8 mouse cellular contexts compared by ENCODE assay signal in genomic region chr8:70816679-70817078, GRCm38 (mm10). TPM values are rescaled to one million over a fixed set of nuclear protein-coding genes. Genes with fewer than 3 reads are reported as not detected.
DNase-seq lines count a peak whose midpoint lies in the region; ATAC-seq lines count a peak whose summit lies in the region.

No protein-coding gene starts in this region.

- no peak overlapping the region for H3K9ac ChIP-seq in forebrain, embryonic 16.5 days (replicated peaks; ENCODE audit: low read depth, low read length)
- no peak overlapping the region; the same call in 1 of the 2 replicates for H3K9ac ChIP-seq in kidney, embryonic 16.5 days (replicated peaks; ENCODE audit: low read length)

- H3K27me3 ChIP-seq in forebrain, embryonic 16.5 days (replicated peaks; ENCODE audit: control insufficient read depth, insufficient read depth, low read length), result peaks cover 21% of the 10 kb centered on the region
- H3K27me3 ChIP-seq in kidney, embryonic 16.5 days (ENCODE audit: insufficient read depth, low read length), result peaks cover 13% of the 10 kb centered on the region; the same call in 1 of the 2 replicates

- peaks cover 2% of the 10 kb centered on the region; the same call in 1 of the 2 replicates for H3K4me1 ChIP-seq in forebrain, embryonic 16.5 days (replicated peaks; ENCODE audit: control insufficient read depth, insufficient read depth, low read length)
- peaks cover 10% of the 10 kb centered on the region for H3K4me1 ChIP-seq in kidney, embryonic 16.5 days (ENCODE audit: insufficient read depth, low read length)

- ATAC-seq in forebrain, embryonic 16.5 days, result no peak
- ATAC-seq in kidney, embryonic 16.5 days (ENCODE audit: low FRiP score, low TSS enrichment), result peak; percentile 23; the same call in 1 of the 2 replicates

- 0 out of 2 replicates have a peak overlapping the region, but pooled peaks have one; percentile 9 for H3K4me3 ChIP-seq in forebrain, embryonic 16.5 days (replicated peaks; ENCODE audit: low read length)
- peak overlapping the region; percentile 32 for H3K4me3 ChIP-seq in kidney, embryonic 16.5 days (ENCODE audit: low read length)

- peak; percentile 72 for DNase-seq in B cell, adult 2 months
- DNase-seq in ES-CJ7 (ENCODE audit: low read depth, low spot score), result peak; percentile 67
- DNase-seq in lung, postnatal 10 days, result peak; percentile 81
- peak; percentile 71 for DNase-seq in testis, postnatal 10 days (ENCODE audit: low spot score)
- no peak for DNase-seq in frontal cortex, postnatal 25 days (ENCODE audit: low spot score in 2 of 2)
- DNase-seq in layer of hippocampus, postnatal 25 days (ENCODE audit: extremely low spot score in 1 of 2, low spot score in 1 of 2), result no peak

- H3K4me2 ChIP-seq in forebrain, embryonic 16.5 days (ENCODE audit: low read length), result peak overlapping the region; percentile 16; the same call in 1 of the 2 replicates
- peak overlapping the region; percentile 47 for H3K4me2 ChIP-seq in kidney, embryonic 16.5 days (replicated peaks; ENCODE audit: low read depth, low read length)

- H3K9me3 ChIP-seq in forebrain, embryonic 16.5 days (ENCODE audit: control insufficient read depth, low read length), result peaks cover 16% of the 10 kb centered on the region; the same call in 1 of the 2 replicates
- H3K9me3 ChIP-seq in kidney, embryonic 16.5 days (ENCODE audit: low read length), result peaks cover 12% of the 10 kb centered on the region; the same call in 1 of the 2 replicates

- no peaks in the 10 kb centered on the region for H3K36me3 ChIP-seq in forebrain, embryonic 16.5 days (ENCODE audit: control insufficient read depth, insufficient read depth)
- no peaks in the 10 kb centered on the region for H3K36me3 ChIP-seq in kidney, embryonic 16.5 days (ENCODE audit: insufficient read depth, low read length)

- WGBS in forebrain, embryonic 16.5 days, result 7% methylated on average over 30 of the region's 30 CpGs
- 7% methylated on average over 30 of the region's 30 CpGs for WGBS in kidney, embryonic 16.5 days

- H3K27ac ChIP-seq in forebrain, embryonic 16.5 days (ENCODE audit: low read length), result no peak overlapping the region
- no peak overlapping the region for H3K27ac ChIP-seq in kidney, embryonic 16.5 days (ENCODE audit: low read length)

RNA-seq across cellular contexts. Expression of gene Il12rb1, which starts 8.4 kb away (rescaled TPM):
- polyA plus RNA-seq in forebrain, embryonic 16.5 days (2015; fragmentation: Nextera tagmentation; extraction: Ambion mirVana), result 0.08 and 0.09 TPM in 2 replicates
- polyA plus RNA-seq in kidney, embryonic 16.5 days (2015; fragmentation: Nextera tagmentation; extraction: Ambion mirVana), result 0.05 and 0.12 TPM in 2 replicates
- 1 to 10 TPM in 1 of 2 experiments, under 1 TPM in 1; 0.94 to 1.4 TPM for total RNA-seq in layer of hippocampus, postnatal 25 days (2021)

RNA-seq across cellular contexts. Expression of gene Mast3, which starts 11.8 kb away (rescaled TPM):
- 22.5 and 30.8 TPM in 2 replicates for polyA plus RNA-seq in forebrain, embryonic 16.5 days (2015; fragmentation: Nextera tagmentation; extraction: Ambion mirVana)
- 16.2 and 16.3 TPM in 2 replicates for polyA plus RNA-seq in kidney, embryonic 16.5 days (2015; fragmentation: Nextera tagmentation; extraction: Ambion mirVana)
- total RNA-seq in layer of hippocampus, postnatal 25 days (2021), result 100 to 1,000 TPM; 411 to 437 TPM

RNA-seq across cellular contexts. Expression of gene Arrdc2, which starts 22.8 kb away (rescaled TPM):
- 7.4 and 8.3 TPM in 2 replicates for polyA plus RNA-seq in forebrain, embryonic 16.5 days (2015; fragmentation: Nextera tagmentation; extraction: Ambion mirVana)
- polyA plus RNA-seq in kidney, embryonic 16.5 days (2015; fragmentation: Nextera tagmentation; extraction: Ambion mirVana), result 6.7 and 7.0 TPM in 2 replicates
- total RNA-seq in layer of hippocampus, postnatal 25 days (2021), result 10 to 100 TPM; 15.0 to 18.7 TPM

RNA-seq across cellular contexts. Expression of gene Pik3r2, which starts 40.2 kb away (rescaled TPM):
- 145 and 149 TPM in 2 replicates for polyA plus RNA-seq in forebrain, embryonic 16.5 days (2015; fragmentation: Nextera tagmentation; extraction: Ambion mirVana)
- 72.8 and 77.3 TPM in 2 replicates for polyA plus RNA-seq in kidney, embryonic 16.5 days (2015; fragmentation: Nextera tagmentation; extraction: Ambion mirVana)
- total RNA-seq in layer of hippocampus, postnatal 25 days (2021), result 100 to 1,000 TPM; 154 to 159 TPM

RNA-seq across cellular contexts. Expression of gene Kcnn1, which starts 46.4 kb away (rescaled TPM):
- polyA plus RNA-seq in forebrain, embryonic 16.5 days (2015; fragmentation: Nextera tagmentation; extraction: Ambion mirVana), result 11.2 and 13.4 TPM in 2 replicates
- polyA plus RNA-seq in kidney, embryonic 16.5 days (2015; fragmentation: Nextera tagmentation; extraction: Ambion mirVana), result 2.9 and 4.9 TPM in 2 replicates
- 10 to 100 TPM; 19.4 to 22.4 TPM for total RNA-seq in layer of hippocampus, postnatal 25 days (2021)

Comparison
In these comparisons a context has a peak if more than half of its experiments do, and no peak if none do; other contexts are left out.
1. DNase-seq: peak in B cell, adult 2 months (2 of 2), ES-CJ7 (single experiment), lung, postnatal 10 days (single experiment) and testis, postnatal 10 days (single experiment); none in frontal cortex, postnatal 25 days (0 of 2) and layer of hippocampus, postnatal 25 days (0 of 2).